Mouse (Mus musculus): ENCODE measurements around the gene Tspan15.

Tspan15 gene

GRCm38 (mm10) chr10:62225839-62226238, 5.2 kb downstream of the Tspan15 start:
- DNase-seq = no peak

GRCm38 (mm10) chr10:62224231-62224630, 6.8 kb downstream of the Tspan15 start:
- no peak for DNase-seq

DNA sequence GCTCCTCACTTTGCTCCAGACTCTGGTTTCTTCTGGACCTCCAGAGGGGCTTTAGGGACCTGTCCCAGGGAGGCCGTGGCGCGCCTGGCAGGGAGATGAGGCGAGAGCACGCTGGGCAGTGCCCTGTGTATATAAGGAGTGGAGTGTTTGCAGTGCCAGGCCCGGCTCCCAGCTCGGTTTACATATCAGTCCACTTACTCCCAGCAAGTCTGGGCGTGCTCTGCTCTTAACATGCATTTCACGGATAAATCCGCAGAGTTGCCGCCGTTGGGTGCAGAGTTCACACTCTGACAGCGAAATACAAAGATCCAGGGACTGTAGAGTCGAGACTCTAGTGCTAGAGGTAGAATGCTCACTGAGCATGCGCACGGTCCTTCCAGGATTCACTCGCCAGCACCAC, 8.3 kb downstream of the Tspan15 start:
- DNase-seq = no peak

GRCm38 (mm10) chr10:62221647-62222046, 9.4 kb downstream of the Tspan15 start:
- DNase-seq = no peak

DNA sequence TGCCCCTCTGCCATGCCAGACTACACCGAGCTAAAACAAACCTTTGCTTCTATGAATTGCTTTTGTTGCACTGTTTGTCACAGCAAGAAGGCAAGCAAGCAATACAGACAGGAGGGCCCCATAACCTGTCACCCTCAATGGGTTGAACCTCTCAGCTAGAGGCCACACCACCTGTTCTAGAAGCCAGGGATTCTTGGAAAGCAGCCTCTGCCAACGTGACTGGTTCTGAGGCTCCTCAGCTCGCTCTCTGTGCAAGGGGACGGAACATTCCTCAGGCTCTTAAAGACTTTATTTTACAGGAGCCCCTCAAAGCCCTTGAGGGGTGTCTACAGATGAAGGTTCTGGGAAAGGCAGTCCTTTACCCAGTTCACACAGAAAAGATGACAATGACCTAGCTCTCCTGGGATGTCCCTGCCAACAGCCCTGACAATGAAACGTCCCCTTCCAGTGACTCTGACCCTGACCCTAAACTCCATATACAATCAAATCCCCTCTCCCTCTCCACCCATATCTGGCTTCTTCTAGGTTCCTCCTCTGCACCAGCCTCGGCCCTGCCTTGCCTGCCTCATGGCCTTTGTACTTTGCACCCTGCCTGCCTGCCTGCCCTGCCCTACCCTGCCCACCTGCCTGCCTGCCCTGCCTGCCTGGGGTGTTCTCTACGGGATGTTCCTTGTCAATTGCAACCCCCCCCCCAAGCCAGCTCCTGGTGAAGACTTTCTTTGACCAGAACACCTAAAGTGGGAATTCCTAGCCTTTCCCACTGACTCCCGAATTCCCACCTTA, 10.1 kb downstream of the Tspan15 start:
- DNase-seq = no peak

GRCm38 (mm10) chr10:62218789-62219172, 12.3 kb downstream of the Tspan15 start:
- no peak for DNase-seq

DNA sequence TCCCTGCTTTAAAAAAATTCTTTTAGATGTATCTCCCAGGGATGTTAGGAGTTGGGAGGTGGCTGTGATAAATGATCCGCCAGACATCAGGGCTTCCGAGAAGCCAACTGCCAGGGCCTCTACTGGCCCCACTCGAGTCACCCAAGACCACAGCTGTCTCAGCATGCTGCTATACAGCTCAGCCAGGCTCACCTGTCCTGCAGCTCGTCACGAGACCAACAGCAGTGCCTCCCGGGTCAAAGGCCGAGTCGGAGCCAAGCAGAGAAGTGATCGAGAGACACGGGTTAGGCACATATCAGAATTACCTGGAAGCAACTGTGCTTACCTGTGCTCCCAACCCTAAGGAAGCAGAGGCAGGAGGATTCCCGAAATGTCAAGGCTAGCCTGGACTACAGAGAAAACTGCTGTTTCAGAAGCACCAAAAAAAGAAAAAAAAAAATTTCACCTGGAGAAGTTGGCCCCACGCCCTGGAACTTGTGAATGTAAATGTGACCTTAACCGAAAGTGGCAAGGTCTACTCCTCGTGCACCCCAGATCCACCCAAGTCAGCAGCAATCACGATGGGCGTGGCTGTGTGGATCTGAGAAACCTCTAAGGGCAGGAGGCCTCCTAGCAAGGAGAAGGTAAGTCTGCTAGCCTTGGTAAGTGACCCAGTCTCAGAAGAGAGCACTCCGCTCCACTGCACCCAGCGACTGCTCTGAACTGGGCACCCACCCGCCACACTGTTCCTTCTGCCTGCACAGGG, 12.8 kb downstream of the Tspan15 start:
- DNase-seq = no peak

DNA sequence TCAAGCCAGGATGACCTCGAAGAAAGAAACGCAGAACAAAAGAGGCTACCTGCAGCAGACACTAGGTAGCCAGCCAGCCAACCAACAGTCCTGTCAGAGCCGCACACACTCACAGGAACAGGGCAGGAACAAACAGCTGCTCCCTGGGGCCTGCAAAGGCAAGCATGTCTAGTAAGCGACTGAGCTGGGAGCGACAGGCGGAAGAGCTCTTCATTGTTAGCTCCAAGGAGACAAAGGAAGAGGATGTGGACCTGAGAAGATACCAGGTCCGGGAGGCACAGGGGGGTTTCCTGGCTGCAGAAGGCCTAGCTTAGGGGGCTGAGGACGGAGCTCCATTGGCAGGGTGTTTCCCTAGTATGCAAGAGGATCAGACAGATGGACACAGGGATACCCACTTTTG, 13.9 kb downstream of the Tspan15 start:
- DNase-seq = no peak

- no peak for DNase-seq
Observed at GRCm38 (mm10) chr10:62216595-62216994, 14.5 kb downstream of the Tspan15 start.

DNA sequence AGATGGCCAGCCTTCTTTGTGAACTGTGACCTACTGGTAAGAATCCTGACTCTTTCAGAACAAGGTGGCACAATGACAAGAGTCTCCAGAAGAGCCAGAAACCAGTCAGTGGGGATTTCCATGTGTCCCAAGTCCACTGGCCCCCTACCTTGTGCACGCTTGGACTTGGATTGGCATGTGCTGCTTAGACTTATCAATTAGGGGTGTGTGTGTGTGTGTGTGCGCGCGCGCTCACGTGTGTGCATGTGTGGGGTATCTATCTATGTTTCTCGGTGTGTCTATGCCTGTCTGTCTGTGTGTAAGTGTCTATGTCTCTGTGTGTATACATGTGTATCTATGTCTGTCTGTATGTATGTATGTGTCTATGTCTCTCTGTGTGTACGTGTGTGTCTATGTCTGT, 15.4 kb downstream of the Tspan15 start:
- DNase-seq = no peak

DNA sequence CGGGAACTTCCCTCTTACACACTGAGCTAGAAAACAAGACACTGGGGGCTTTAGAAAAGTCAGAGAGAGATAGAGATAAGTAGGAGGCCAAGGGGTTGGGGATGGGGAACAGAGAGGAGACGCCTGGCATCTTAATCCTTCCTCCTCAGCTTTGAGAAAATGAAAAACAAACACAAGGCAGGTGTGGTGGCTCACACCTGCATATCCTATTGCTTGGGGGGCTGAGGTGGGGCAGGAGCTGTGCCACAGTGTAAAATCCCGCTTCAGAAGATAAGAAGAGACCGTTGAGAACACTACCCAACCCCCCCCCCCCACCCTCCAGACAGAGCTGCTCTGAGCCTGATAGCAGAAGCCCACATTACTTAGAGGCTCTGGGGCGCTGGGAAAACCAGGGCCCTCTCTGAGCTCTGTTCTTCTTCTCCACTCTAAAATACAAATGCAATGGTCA, 15.9 kb downstream of the Tspan15 start:
- DNase-seq = no peak

GRCm38 (mm10) chr10:62211310-62211709, 19.7 kb downstream of the Tspan15 start:
- no peak for DNase-seq

GRCm38 (mm10) chr10:62208241-62208896, 22.7 kb downstream of the Tspan15 start:
- no peak for DNase-seq

DNA sequence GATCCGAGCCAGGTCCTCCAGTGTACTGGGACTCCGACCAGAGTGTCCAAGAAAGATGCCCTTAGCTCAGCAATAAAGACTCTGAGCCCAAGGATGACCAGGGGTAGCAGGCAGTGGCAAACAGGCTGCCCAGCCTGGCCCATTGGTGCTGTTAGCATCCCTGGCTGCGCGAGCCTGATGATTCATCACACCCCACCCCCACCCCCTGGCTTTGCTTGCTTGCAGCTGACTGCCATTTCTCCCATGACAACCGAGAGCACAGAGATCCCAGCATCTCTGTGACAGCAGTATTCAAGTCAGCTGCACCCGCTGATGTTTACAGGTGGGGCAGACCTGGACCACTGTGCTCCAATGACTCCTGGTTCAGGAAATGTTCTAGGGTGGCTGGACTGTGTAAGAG, 28.5 kb downstream of the Tspan15 start:
- no peak for DNase-seq

- DNase-seq = no peak
Observed at GRCm38 (mm10) chr10:62198891-62199290, 32.2 kb downstream of the Tspan15 start.

- no peak for DNase-seq
Observed at GRCm38 (mm10) chr10:62197403-62197802, 33.6 kb downstream of the Tspan15 start.

DNA sequence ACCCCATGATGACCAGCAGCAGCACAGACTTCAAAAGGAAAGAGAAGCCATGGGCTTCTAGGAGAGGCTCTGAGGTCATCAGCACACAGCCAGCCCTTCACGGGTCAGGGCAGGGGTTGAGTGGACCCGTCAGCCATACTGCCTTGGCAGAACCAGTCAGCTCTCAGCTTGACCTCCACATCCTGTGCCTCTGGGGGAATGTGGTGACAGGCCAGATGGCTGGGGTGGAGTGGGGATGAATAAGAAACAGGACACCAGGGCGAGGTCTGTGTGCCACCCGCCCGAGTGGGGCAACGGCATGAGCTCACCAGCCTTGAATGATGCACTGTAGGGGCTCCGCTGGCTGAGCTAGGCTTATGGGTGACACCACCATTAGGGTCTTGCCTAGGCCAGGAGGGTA, 35.7 kb downstream of the Tspan15 start:
- DNase-seq = no peak

GRCm38 (mm10) chr10:62194946-62195345, 36.1 kb downstream of the Tspan15 start:
- DNase-seq = peak in 1 of 2 experiments; percentile 48

GRCm38 (mm10) chr10:62194461-62194860, 36.6 kb downstream of the Tspan15 start:
- no peak for DNase-seq

- no peak for DNase-seq
Observed at GRCm38 (mm10) chr10:62194043-62194442, 37.0 kb downstream of the Tspan15 start.

- DNase-seq = no peak
Observed at GRCm38 (mm10) chr10:62192701-62193157, 38.3 kb downstream of the Tspan15 start.

- DNase-seq = no peak
Observed at GRCm38 (mm10) chr10:62190821-62191220, 40.2 kb downstream of the Tspan15 start.

DNA sequence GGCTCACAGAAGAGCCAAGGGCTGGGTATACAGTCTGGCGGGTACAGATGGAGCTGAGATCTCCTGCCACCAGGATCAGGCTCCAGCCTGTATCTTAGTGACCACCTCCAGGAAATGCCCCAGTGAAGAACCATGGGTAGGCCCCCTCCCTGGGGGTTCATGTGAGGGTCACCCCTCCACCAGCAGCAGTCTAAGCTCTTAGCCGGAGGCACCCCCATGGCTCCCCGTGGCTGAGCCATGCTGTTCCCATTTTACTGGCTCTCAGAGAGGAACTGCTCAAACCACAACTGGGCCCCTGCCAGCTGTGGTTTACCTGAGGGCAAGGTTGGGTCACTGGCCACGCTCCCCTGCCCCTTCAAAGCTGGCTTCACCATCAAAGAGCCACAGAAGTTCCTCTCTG, 41.1 kb downstream of the Tspan15 start:
- DNase-seq = peak; percentile 67 to 72

DNA sequence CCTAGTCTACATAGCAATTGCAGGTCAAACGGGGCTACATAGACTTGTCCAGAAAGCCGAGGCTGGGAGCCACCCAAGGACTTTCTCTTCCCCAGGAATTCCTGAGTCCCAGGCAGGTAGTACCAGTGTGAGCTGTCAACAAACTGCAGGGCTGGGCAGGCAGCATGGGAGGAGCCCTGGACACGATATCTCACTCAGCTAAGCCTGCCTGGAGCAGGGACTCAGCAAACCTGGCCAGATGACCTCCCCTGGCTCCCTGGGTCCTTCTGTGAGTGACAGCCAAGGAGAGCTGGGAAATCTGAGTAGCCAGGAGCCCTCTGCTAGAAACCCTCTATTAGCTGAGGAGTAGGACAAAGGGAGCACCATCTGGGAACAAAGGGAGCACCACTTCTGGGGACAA, 41.7 kb downstream of the Tspan15 start:
- DNase-seq = no peak

Data from spleen, adult 18-20 months (tissue).